Mouse (Mus musculus) urinary bladder, postnatal 10 days (tissue): Measurements from ENCODE around the gene Fam161a.

Experiments
- DNase-seq: peaks from one replicate; pipeline ENCODE4 v3.0.0; 2022; ENCODE audit warnings: low spot score

Fam161a gene

GRCm38 (mm10) chr11:23007481-23008180 is at the start of gene Fam161a:
Gene Fam161a (plus strand): TSS chr11:23007531.
- no peak for DNase-seq

- DNase-seq, result no peak
Observed at GRCm38 (mm10) chr11:22957791-22958374, 49.4 kb upstream of the Fam161a start.

- no peak for DNase-seq
Observed at GRCm38 (mm10) chr11:22962101-22962500, 45.2 kb upstream of the Fam161a start.

- no peak for DNase-seq
Observed at GRCm38 (mm10) chr11:22964401-22964800, 42.9 kb upstream of the Fam161a start.

GRCm38 (mm10) chr11:22965503-22965902 is 41.8 kb upstream of the Fam161a start:
- DNase-seq, result no peak

- DNase-seq, result no peak
Observed at GRCm38 (mm10) chr11:22969486-22969885, 37.8 kb upstream of the Fam161a start.

- no peak for DNase-seq
Observed at GRCm38 (mm10) chr11:22970546-22970945, 36.8 kb upstream of the Fam161a start.

- no peak for DNase-seq
Observed at GRCm38 (mm10) chr11:22971835-22972709, 35.3 kb upstream of the Fam161a start, which contains the start of gene Zrsr1. Gene Zrsr1 (plus strand): TSS chr11:22972005.

GRCm38 (mm10) chr11:22972746-22973526 is 34.4 kb upstream of the Fam161a start:
- peak; percentile 30 for DNase-seq

- no peak for DNase-seq
Observed at GRCm38 (mm10) chr11:22973599-22973998, 33.7 kb upstream of the Fam161a start.

- no peak for DNase-seq
Observed at GRCm38 (mm10) chr11:22978215-22978614, 29.1 kb upstream of the Fam161a start.

- no peak for DNase-seq
Observed at GRCm38 (mm10) chr11:22978711-22979110, 28.6 kb upstream of the Fam161a start.

- no peak for DNase-seq
Observed at GRCm38 (mm10) chr11:22979221-22979620, 28.1 kb upstream of the Fam161a start.

- DNase-seq, result no peak
Observed at GRCm38 (mm10) chr11:22981041-22981440, 26.3 kb upstream of the Fam161a start.

- no peak for DNase-seq
Observed at GRCm38 (mm10) chr11:22981543-22981950, 25.8 kb upstream of the Fam161a start.

- DNase-seq, result peak; percentile 95
Observed at GRCm38 (mm10) chr11:22981984-22982757, 25.2 kb upstream of the Fam161a start, which contains the start of the genes Gm28048 and Commd1. Gene Gm28048 (minus strand): TSS chr11:22982090. Gene Commd1 (minus strand): TSS chr11:22982382.

GRCm38 (mm10) chr11:22982846-22983245 is 24.5 kb upstream of the Fam161a start:
- no peak for DNase-seq

- no peak for DNase-seq
Observed at GRCm38 (mm10) chr11:22985510-22985909, 21.8 kb upstream of the Fam161a start.

GRCm38 (mm10) chr11:22987357-22987756 is 20.0 kb upstream of the Fam161a start:
- DNase-seq, result no peak

- DNase-seq, result no peak
Observed at GRCm38 (mm10) chr11:22989786-22990185, 17.5 kb upstream of the Fam161a start.
